Mouse (Mus musculus) kidney, adult 2 months (tissue): ENCODE results near the gene Tmem132a.

Experiments
- CTCF ChIP-seq: fragments of 200-500 bp; conservative IDR thresholded peaks from 2 replicates; pipeline ENCODE4 v1.5.1; 2011; ENCODE audit warnings: low read depth, mild to moderate bottlenecking, control low read depth, low read length, moderate library complexity, mixed read lengths; ENCODE audit not compliant: insufficient read depth, insufficient read length
- POLR2A ChIP-seq: fragments of 200-500 bp; IDR thresholded peaks from one replicate; pipeline ENCODE4 v1.6.1; 2011; ENCODE audit warnings: low read depth, low read length, control low read depth

DNA sequence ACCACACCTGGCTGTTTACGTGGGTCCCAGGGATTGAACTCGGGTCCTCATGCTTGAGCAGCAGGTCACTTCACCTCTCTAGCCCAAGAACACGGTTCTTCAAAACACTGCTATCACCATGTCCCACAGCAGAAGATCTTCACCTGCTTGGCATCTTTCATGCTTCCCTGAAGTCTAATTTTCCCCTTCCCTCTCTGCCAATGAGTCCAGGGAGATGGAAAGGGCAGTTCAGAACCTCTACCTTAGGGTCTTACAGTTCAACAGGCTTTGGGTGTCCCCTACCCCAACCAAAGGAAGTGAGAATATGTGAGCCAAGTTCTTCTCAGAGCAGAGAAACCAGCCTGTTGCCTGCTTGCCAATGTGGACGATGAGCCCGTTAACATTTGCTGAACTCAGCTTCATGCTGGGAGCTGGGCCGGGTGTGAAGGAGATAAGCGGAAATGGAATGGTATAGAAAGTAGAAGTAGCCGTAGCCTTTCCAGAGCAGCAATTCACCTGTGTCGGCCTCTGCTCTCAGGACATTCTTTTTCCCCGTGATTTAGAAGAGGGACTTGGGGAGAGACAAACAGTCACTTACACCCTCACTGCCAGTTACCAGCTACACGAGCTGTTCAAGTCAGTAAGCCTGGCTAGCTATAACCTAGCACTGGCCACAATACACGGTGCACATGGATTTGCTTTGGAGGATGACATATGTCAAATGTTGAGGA, 61.1 kb downstream of the Tmem132a start:
- no peak for TF ChIP-seq POLR2A
- no peak for TF ChIP-seq CTCF
